Mouse (Mus musculus) c-Kit-negative CD71-positive TER-119-positive erythroid progenitor cells, embryonic 14.5 days (primary cell): Measurements from ENCODE around the gene H2afz.
A peak's percentile ranks its signal among the peaks of the same experiment; 100 is the strongest.
"Not testable (repeated sequence)": the region's sequence is repeated elsewhere in the genome, so short reads cannot be mapped to it uniquely, and the experiment has no call there.

Experiments
- DNase-seq: peaks from one replicate; pipeline ENCODE4 v3.0.0-alpha.2; 2013; ENCODE audit warnings: low read depth, low spot score

Gene H2afz

DNA sequence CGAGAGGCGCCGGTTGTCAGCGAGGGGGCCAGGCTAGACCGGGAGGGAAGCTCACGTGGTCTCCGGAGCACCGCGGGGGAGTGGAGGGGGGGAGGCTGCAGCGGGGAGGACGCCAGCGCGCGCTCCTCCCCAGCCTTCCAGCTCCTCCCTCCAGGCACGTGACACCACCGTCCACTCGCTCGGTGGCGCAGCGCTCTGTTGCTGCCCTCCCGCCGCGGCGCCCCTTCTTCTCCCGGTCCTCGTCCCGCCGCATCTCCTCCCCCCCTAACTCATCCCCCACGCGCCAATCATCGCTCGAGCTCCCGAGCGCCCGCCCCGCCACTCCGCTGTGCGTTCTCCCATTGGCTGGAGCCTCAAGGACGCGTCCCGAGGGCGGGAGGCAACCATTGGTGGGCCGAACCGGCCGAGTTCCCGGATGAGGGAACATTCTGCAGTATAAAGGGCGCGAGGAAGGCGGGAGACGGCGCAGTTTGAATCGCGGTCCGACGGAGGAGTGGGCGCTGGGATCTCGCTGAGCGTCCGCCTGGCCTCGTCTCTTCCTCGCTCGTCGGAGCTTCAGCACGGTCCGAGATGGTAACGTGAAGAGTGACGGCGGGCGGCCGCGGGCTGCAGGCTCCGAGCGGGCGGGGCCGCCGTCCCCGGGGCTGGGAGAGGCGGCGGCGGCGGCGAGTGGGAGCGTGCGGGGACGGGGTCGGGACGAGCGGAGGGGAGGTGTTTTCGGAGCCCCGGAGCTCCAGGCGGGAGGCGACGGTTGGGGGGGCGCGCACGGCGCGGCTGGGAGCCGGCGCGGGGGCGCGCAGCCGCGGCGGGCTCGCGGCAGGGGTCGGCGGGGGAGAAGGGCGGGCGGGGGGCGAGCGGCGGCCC is at the start of gene H2afz:
Gene H2afz, plus strand, starts transcription at position 364 of the 864 bp plus-strand sequence.
- DNase-seq: peak; percentile 94

DNA sequence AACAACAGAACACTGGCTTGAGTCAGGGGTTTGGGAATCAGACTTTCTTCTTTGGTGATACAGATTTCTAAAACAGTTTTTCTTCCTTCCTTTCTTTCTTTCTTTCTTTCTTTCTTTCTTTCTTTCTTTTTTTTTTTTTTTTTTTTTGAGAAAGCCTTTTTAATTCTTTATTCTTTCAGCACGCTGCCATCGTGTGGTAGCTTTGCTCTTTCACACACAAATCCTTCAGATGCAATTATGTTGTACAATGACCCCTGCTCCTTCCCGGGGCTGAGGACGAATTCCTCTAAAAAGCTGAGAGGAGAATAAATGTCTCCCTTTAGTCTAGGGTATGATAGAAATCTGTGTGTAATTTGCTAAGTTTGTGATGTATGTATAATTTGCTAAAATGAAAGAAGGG is 45.6 kb upstream of the H2afz start:
- DNase-seq: no peak

DNA sequence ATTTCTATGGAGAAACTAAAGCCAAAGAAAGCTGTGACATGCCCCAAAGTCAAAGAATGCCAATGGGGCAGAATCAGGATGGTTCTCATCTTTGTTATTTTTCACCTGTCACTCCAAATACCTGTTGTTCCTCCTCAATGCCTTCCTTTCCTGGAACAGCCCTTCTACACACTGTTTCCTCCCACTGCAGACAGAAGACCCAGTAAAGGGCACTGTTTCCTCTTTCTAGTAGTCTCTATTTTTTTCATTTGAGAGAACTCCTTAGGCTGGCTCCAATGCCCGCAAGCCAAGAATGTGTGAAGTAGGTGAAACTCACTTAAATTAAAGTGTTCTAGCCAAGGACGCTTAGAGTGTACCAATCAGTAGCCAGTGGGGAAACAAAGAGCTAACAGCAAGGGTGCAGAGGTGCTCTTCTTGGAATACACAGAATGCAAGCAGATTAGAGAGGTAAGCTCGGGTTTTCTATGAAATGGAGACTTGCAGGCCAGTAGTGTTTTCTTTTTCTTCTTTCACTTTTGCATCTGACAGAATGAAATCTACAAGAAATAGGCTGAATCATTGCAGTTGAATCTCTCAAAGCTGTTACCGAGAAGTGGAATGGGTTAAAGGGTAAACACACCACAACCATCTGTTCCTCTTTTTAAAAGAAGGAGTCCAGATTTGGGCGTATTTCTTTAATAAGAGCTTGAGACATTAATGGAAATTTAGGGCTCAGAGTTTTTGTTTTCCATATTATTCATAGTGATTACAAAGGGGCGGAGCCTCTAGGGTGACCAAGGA is 43.4 kb upstream of the H2afz start:
- no peak for DNase-seq

DNA sequence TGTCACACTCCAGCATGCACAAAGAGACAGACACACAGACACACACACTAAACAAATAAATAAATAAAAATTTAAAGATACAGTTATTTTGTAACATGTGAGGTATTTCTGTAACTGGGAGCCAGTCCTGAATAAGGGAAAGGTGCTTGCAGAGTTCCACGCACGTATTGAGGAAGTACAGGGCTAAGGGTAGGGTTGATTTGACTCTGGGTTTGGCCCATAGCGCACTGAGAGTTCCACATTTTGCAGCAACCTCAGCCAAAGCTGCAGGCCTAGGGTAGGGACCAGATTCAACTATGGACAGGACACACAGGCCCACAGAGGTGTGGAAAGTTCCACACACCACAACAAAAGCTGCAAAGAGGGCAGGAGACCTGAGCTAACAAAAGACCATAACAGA is 41.0 kb upstream of the H2afz start:
- no peak for DNase-seq

- DNase-seq: no peak
Observed at GRCm38 (mm10) chr3:137827678-137828077, 36.6 kb upstream of the H2afz start.

- no peak for DNase-seq
Observed at GRCm38 (mm10) chr3:137831156-137831555, 33.1 kb upstream of the H2afz start.

DNA sequence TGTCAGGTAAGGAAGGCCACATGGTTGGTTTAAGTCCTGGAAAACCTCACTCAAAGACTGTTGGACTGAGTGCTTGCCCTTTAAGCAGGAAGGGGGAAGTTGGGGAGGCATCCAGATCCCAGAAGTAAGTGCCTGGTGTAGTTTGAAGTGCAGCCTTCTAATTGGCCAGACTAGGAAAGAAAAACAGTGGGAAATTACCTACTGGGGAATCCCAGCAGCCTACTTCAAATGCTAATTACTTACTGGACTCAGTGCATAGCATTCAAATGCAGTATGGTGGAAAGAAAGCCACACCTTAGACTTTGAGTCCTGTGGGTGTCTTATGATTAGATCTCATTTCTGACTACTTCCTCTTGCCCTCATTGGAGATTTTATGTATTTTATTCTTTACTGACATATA is 31.2 kb upstream of the H2afz start:
- no peak for DNase-seq

DNA sequence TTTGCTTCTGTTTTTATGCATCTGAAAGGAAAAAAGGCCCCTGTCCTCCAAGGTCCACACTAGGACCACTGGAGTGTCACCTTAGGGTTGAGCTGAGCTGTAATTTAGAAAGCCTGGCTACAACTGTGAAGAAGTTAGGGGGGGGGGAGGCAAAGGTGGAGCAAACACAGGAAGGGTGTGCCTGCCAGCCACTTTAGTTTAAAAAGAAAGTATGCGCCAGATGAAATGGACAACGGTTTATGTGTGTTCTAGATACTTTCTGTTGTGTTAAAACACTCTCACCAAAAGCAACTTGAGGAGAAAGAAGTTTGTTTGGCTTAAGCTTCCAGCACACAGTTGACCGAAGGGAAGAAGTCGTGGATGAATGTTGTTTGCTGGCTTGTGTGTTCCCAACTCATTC is 30.6 kb upstream of the H2afz start:
- no peak for DNase-seq

- DNase-seq: no peak
Observed at GRCm38 (mm10) chr3:137836543-137836942, 27.7 kb upstream of the H2afz start.

- no peak for DNase-seq
Observed at GRCm38 (mm10) chr3:137838160-137838559, 26.1 kb upstream of the H2afz start.

DNA sequence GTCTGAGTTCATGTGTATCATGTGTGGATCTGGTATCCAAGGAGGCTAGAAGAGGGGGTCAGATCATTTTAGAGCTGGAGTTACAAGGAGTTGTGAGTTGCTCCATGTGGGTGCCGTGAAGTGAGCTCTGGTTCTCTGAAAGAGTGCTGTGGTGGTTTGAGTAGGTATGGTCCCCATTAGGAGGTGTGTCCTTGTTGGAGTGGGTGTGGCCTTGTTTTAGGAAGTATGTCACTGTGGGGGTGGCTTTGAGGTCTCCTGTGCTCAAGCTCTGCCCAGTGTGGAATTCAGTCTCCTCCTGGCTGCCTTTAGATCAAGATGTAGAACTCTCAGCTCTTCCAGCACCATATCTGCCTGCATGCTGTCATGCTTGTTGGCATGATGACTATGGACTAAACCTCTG is 21.3 kb upstream of the H2afz start:
- no peak for DNase-seq

- no peak for DNase-seq
Observed at GRCm38 (mm10) chr3:137844263-137844662, 20.0 kb upstream of the H2afz start.

GRCm38 (mm10) chr3:137846552-137846951 is 17.7 kb upstream of the H2afz start:
- DNase-seq: no peak

DNA sequence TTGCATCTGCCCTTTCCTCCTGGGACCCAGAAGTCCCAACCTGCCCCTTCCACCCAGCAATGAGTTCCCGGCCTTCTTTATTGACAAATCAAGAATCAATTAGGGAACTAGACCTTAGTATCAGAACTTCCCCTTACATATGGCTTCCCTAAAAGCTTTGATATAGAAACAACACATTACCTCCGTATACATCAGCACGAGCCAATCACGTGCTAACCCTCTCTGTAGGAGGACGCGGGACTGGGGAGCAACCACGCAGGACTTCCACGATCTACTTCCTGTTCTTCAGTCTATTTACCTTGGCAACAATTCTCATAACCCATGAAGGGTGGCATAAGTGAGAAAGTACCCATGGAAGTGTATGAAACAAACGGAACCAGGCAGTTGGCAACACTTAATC is 15.9 kb upstream of the H2afz start:
- DNase-seq: no peak

- DNase-seq: no peak
Observed at GRCm38 (mm10) chr3:137849697-137850096, 14.6 kb upstream of the H2afz start.

- no peak for DNase-seq
Observed at GRCm38 (mm10) chr3:137851196-137851595, 13.1 kb upstream of the H2afz start.

- DNase-seq: not testable (repeated sequence)
Observed at GRCm38 (mm10) chr3:137853011-137853410, 11.3 kb upstream of the H2afz start.

DNA sequence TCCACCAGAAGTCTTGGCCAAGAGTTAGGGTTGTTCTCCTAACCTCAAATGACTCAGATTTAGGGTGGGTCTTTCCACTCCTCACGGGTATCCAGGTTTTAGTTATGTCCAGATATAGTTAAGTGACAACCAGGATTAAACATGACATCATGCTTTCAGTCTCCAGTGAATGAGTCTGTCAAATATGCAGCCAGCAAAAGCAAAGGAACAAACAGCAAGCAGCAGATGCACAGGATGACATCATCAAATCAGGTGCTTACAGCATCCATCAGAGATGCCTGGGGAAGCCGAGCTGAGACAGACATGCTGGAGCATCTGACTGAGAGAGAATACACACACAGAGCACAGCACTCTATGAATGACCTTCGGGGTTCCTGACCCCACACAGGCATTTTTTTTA is 9.0 kb upstream of the H2afz start:
- no peak for DNase-seq

- no peak for DNase-seq
Observed at GRCm38 (mm10) chr3:137856061-137856460, 8.2 kb upstream of the H2afz start.

GRCm38 (mm10) chr3:137860394-137861170 is 3.7 kb upstream of the H2afz start:
- DNase-seq: no peak

DNA sequence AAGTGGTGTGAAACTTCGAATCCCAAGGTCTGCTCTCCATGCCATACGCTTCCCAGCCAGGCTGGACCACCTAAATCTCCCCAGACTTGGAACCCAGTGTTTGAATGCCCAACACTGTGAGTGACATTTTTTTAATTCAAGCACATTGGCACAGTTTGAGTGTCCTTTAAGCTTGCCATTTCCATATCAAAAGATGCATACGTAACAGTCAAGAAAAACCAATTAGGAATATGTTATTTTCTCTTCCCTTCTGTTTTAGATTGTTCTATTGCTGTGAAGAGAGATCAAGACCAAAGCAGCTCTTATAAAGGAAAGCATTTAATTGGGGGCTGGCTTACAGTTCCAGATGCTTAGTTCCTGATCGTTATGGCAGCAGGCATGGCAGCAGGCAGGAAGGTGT is 2.9 kb upstream of the H2afz start:
- DNase-seq: no peak

DNA sequence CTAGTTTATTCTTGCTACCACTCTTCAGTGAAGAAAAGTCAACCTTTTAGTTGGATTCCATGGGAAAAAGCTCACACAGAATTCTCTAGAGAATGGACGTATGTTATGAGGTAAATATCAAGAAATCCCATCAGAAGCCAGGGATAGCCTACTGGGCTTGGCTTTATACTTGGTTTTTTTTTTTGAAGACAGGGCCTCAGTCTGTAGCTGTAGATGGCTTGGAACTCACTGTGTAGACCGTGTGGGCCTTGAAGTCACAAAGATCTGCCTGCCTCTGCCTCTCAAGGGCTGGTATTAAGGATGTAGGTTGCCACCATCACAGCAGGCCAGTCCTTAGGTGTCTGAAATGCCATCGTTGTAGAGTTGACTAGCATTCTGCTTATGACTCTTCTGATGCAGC is 1.7 kb upstream of the H2afz start:
- DNase-seq: no peak
